Mouse (Mus musculus): ENCODE data around the gene Mcrip2. TPM values are rescaled to one million over a fixed set of nuclear protein-coding genes. Genes with fewer than 3 reads are reported as not detected.
"Not testable (repeated sequence)": the region's sequence is repeated elsewhere in the genome, so short reads cannot be mapped to it uniquely, and the experiment has no call there.

Gene Mcrip2
- total RNA-seq, 2 experiments from 2014 or later = 193 to 209 TPM

GRCm38 (mm10) chr17:25880913-25881641 lies 12.5 kb upstream of the Mcrip2 start:
- DNase-seq (ENCODE audit: low spot score in 2 of 2) = no peak

- DNase-seq (ENCODE audit: low spot score in 2 of 2) = no peak
Observed at GRCm38 (mm10) chr17:25880196-25880910, 11.8 kb upstream of the Mcrip2 start, which contains the start of gene Wfikkn1. Gene Wfikkn1, minus strand, starts transcription at chr17:25880858.

GRCm38 (mm10) chr17:25879750-25880149 lies 11.2 kb upstream of the Mcrip2 start:
- no peak for DNase-seq (ENCODE audit: low spot score in 2 of 2)

- peak in 1 of 2 experiments; percentile 5 for DNase-seq (ENCODE audit: low spot score in 2 of 2)
Observed at GRCm38 (mm10) chr17:25879261-25879660, 10.7 kb upstream of the Mcrip2 start.

- no peak for DNase-seq (ENCODE audit: low spot score in 2 of 2)
Observed at GRCm38 (mm10) chr17:25878611-25879180, 10.1 kb upstream of the Mcrip2 start.

- DNase-seq (ENCODE audit: low spot score in 2 of 2) = no peak
Observed at GRCm38 (mm10) chr17:25877741-25878610, 9.4 kb upstream of the Mcrip2 start.

GRCm38 (mm10) chr17:25877025-25877424 lies 8.5 kb upstream of the Mcrip2 start:
- no peak for DNase-seq (ENCODE audit: low spot score in 2 of 2)

- DNase-seq (ENCODE audit: low spot score in 2 of 2) = no peak
Observed at GRCm38 (mm10) chr17:25876347-25876915, 7.9 kb upstream of the Mcrip2 start.

GRCm38 (mm10) chr17:25875171-25876136 lies 6.9 kb upstream of the Mcrip2 start:
- DNase-seq (ENCODE audit: low spot score in 2 of 2) = peak; percentile 75 to 85

GRCm38 (mm10) chr17:25874721-25875170 lies 6.2 kb upstream of the Mcrip2 start, which contains the start of gene Mettl26:
Gene Mettl26, plus strand, starts transcription at chr17:25875074.
- DNase-seq (ENCODE audit: low spot score in 2 of 2) = peak; percentile 70 to 84

GRCm38 (mm10) chr17:25874148-25874720 lies 5.7 kb upstream of the Mcrip2 start:
- no peak for DNase-seq (ENCODE audit: low spot score in 2 of 2)

GRCm38 (mm10) chr17:25873405-25874147 lies 5.0 kb upstream of the Mcrip2 start:
- DNase-seq (ENCODE audit: low spot score in 2 of 2) = no peak

- no peak for DNase-seq (ENCODE audit: low spot score in 2 of 2)
Observed at GRCm38 (mm10) chr17:25872676-25873075, 4.1 kb upstream of the Mcrip2 start.

- not testable (repeated sequence) for DNase-seq (ENCODE audit: low spot score in 2 of 2)
Observed at GRCm38 (mm10) chr17:25871566-25871965, 3.0 kb upstream of the Mcrip2 start.

- no peak for DNase-seq (ENCODE audit: low spot score in 2 of 2)
Observed at GRCm38 (mm10) chr17:25869954-25870353, 1.4 kb upstream of the Mcrip2 start.

- DNase-seq (ENCODE audit: low spot score in 2 of 2) = no peak
Observed at GRCm38 (mm10) chr17:25869498-25869897, 934 bp upstream of the Mcrip2 start.

GRCm38 (mm10) chr17:25867836-25868600 lies 546 bp downstream of the Mcrip2 start:
- DNase-seq (ENCODE audit: low spot score in 2 of 2) = peak; percentile 42 to 65

GRCm38 (mm10) chr17:25867509-25867835 lies 1.1 kb downstream of the Mcrip2 start:
- no peak for DNase-seq (ENCODE audit: low spot score in 2 of 2)
